Mouse (Mus musculus): Measurements from ENCODE around the gene Afap1l2. TPM values are rescaled to one million over a fixed set of nuclear protein-coding genes. Genes with fewer than 3 reads are reported as not detected.

Gene Afap1l2
- polyA plus RNA-seq, 1 experiment from 2014 or later: 5.5 TPM

DNA sequence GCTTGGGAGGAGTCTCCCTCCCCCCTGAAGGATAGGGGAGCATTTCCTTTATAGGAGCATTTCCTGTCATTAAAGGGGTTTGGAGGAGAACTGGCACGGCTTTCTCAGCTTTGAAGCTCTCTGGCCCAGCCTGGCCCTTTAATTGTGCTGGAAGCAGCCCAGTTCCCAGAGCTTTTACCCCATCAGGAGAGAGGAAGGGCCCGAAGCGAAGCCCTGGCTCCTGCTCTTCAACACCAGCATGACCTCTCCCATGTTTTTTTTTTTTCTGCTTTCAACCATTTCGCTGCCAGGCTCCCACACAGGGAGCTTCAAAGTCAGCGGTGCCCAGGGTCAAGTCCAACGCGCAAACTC lies 4.6 kb downstream of the Afap1l2 start:
- Histone ChIP-seq H3K27ac (no peak overlapping the region), H3K4me2 (replicated peaks) (no peak overlapping the region), H3K4me3 (replicated peaks) (no peak overlapping the region), H3K4me1 (replicated peaks) (peaks cover 21% of the 10 kb centered on the region), H3K27me3 (peaks cover 27% of the 10 kb centered on the region), H3K9ac (replicated peaks) (no peak overlapping the region), H3K9me3 (no peaks in the 10 kb centered on the region), H3K36me3 (no peaks in the 10 kb centered on the region)
- ATAC-seq: no peak
- WGBS: 44% methylated on average over 7 of the region's 7 CpGs

DNA sequence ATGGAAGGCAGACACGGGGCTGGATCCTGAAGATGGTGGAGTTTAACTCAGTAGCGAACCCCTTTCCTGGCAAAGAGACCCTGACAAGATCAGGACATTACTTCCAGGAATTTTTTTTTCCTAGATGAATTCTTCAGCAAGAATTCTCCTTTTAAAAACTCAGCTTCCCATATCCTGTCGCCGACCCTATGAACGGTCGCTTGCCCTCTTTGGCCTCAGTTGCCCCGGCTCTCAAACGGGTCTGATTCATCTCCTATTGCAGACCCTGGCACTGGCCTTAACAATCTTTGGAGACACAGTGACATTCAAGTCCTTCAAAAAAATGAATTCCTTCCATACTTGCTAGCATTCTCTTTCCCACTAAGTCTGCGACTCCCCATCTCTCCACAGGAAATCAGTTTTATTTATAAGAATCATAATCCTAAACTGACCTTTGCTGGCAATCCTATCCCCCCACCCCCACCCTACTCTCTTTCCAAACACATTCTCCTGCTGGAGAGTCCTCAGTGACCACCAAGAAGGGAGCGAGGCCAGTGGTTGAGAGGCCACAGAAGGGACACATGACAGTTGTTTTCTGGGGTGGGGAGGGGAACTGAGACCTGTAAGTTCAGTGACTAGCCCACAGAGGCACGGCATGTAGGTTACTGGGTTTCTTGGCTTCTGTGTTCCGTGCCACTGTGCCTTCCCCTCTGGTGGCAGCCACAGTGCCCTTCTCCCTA lies 5.1 kb downstream of the Afap1l2 start:
- no peak overlapping the region for H3K4me2 ChIP-seq (replicated peaks)
- WGBS: 79% methylated on average over 12 of the region's 12 CpGs
- H3K9ac ChIP-seq (replicated peaks): no peak overlapping the region
- H3K27ac ChIP-seq: no peak overlapping the region
- H3K4me3 ChIP-seq (replicated peaks): no peak overlapping the region
- no peaks in the 10 kb centered on the region for H3K9me3 ChIP-seq
- peaks cover 22% of the 10 kb centered on the region for H3K27me3 ChIP-seq
- peaks cover 16% of the 10 kb centered on the region for H3K4me1 ChIP-seq (replicated peaks)
- no peak for ATAC-seq
- no peaks in the 10 kb centered on the region for H3K36me3 ChIP-seq

DNA sequence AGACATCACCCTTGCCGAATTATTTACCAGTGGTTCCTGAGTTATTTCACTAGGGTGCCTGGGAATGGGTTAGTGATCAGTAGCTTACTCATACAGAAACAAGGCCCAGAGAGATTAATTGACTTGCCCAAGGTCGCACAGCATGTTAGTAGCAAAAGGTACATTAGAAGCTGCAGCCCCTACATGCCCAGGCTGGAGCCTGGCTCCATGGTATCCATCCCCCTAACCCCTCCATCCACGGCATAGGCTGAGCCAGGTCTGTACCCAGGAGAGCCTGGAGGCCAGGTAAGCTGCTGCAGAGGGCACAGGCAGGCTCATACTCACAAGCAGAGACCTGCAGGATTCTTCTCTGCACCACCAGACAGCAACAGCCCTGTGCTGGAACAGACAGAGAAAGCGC lies 6.1 kb downstream of the Afap1l2 start:
- H3K27ac ChIP-seq: no peak overlapping the region
- peaks cover 12% of the 10 kb centered on the region for H3K27me3 ChIP-seq
- ATAC-seq: no peak
- 89% methylated on average over 4 of the region's 4 CpGs for WGBS
- no peak overlapping the region for H3K4me3 ChIP-seq (replicated peaks)
- no peaks in the 10 kb centered on the region for H3K9me3 ChIP-seq
- peaks cover 17% of the 10 kb centered on the region for H3K4me1 ChIP-seq (replicated peaks)
- no peaks in the 10 kb centered on the region for H3K36me3 ChIP-seq
- no peak overlapping the region for H3K4me2 ChIP-seq (replicated peaks)
- no peak overlapping the region for H3K9ac ChIP-seq (replicated peaks)

DNA sequence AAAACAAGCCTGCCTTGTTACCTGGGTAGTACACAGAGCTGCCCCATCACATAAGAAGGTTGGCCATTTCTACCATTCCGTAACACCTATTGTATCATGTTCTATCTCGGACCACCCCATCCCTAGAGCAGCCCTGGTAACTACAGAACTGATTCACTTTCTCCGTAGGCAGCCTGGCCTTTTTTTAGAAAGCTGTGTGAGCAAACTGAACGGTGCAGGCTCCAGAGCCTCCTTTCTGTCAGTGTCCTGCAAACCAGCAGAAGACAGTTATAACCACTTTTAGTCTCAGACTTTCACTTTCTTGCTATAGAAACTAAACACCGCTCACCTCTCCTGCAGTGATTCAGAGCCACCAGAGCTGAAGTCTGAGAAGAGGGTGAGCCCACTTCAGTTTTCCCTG lies 7.4 kb downstream of the Afap1l2 start:
- H3K4me3 ChIP-seq (replicated peaks): no peak overlapping the region

DNA sequence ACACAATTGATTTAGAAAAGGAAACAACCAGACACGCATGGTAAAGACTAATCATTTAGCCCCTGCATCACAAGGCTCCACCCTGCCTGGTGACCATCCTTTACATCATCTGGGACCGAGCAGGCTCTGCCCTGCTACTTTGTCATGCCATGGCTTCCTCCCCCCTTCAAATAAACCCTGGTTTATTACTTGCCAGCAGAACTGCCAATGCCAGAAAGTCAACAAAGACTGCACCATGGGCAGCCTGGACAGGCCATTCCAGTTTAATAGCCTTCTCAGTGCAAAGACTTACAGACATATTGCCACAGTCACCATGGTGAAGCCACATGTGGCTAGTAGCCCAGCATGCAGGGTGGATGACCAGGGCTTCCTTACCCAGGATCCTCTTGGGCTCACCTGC lies 8.2 kb downstream of the Afap1l2 start:
- Histone ChIP-seq H3K4me1 (replicated peaks) (peaks cover 17% of the 10 kb centered on the region), H3K9me3 (no peaks in the 10 kb centered on the region), H3K9ac (replicated peaks) (no peak overlapping the region), H3K4me3 (replicated peaks) (no peak overlapping the region), H3K27ac (no peak overlapping the region), H3K27me3 (0 out of 2 replicates have a peak, but pooled peaks cover under 1% of the 10 kb centered on the region), H3K4me2 (replicated peaks) (no peak overlapping the region), H3K36me3 (no peaks in the 10 kb centered on the region)
- WGBS: 61% methylated on average over 2 of the region's 2 CpGs
- ATAC-seq: no peak

More for the DNA sequence above, 7.4 kb downstream of the Afap1l2 start:
- no peak for ATAC-seq
- Histone ChIP-seq H3K4me1 (replicated peaks) (peaks cover 17% of the 10 kb centered on the region), H3K9ac (replicated peaks) (no peak overlapping the region), H3K36me3 (no peaks in the 10 kb centered on the region), H3K4me2 (replicated peaks) (no peak overlapping the region), H3K27ac (no peak overlapping the region), H3K9me3 (no peaks in the 10 kb centered on the region), H3K27me3 (peaks cover 4% of the 10 kb centered on the region; the same call in 1 of the 2 replicates)
- 91% methylated on average over 5 of the region's 5 CpGs for WGBS

DNA sequence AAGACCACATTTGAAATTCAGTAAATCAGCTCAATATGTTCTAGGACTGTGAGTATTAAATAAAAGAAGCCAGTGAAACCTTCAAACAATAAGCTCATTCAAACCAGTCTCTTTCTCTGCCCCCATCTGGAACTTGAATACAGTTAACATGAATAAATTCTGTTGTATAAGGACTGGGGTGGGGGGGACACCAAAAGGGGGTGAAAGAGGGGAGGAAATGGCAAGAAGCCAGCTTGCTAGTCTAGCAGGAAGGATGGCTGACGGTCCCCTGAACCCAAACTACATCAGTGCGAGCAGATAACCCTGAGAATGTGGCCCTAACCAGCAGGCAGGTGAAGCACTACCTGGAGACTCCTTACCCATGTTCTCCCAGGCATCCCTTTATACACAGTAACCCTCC lies 9.1 kb downstream of the Afap1l2 start:
- no peaks in the 10 kb centered on the region for H3K9me3 ChIP-seq
- peaks cover 17% of the 10 kb centered on the region for H3K4me1 ChIP-seq (replicated peaks)
- no peak overlapping the region for H3K4me3 ChIP-seq (replicated peaks)
- H3K27ac ChIP-seq: no peak overlapping the region
- no peak for ATAC-seq
- 69% methylated on average over 2 of the region's 2 CpGs for WGBS
- H3K27me3 ChIP-seq: no peaks in the 10 kb centered on the region
- H3K9ac ChIP-seq (replicated peaks): no peak overlapping the region
- H3K36me3 ChIP-seq: no peaks in the 10 kb centered on the region
- H3K4me2 ChIP-seq (replicated peaks): no peak overlapping the region

DNA sequence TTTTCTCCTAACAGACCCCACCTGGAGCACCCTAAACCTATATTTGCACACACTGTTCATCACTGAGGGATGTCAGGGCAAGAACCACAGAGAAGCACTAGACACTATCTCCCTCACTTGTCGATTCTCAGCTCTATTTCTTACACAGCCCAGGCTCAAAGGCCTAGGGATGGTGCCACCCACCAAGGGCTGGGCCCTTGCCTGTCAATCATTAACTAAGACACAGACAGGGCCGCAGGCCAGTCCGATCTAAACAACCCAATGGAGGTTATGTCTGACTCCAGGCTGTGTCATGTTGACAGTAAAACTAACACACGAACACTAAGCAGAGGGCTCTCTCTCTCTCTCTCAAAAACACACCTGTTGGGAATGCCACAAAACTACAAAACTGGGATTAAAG lies 9.7 kb downstream of the Afap1l2 start:
- Histone ChIP-seq H3K4me1 (replicated peaks) (peaks cover 11% of the 10 kb centered on the region), H3K4me3 (replicated peaks) (no peak overlapping the region), H3K27me3 (no peaks in the 10 kb centered on the region), H3K36me3 (no peaks in the 10 kb centered on the region), H3K4me2 (replicated peaks) (no peak overlapping the region), H3K27ac (no peak overlapping the region), H3K9ac (replicated peaks) (no peak overlapping the region), H3K9me3 (no peaks in the 10 kb centered on the region)
- ATAC-seq: no peak
- 79% methylated on average over 4 of the region's 4 CpGs for WGBS

DNA sequence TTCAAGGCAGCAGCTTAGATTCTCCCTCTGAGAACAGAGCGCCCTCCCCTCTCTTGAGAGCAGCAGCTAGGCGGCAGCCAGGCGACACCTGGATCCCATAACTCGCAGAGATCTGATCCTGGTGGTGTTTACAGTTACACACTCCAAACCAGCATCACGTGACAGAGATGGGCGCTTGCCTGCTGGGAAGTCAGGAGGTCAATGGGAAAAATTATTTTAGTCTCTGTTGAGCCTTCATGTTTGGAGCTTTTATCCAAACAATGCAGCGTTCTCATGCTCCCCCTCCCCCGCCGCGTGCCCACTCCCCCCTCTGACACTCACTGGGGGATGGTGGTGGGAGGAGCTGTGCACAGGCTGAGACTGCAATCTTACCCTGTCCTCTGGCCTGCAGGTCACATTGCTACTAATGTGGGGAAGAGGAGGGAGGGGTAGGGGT lies 10.8 kb downstream of the Afap1l2 start:
- peak overlapping the region; percentile 25 for H3K4me2 ChIP-seq (replicated peaks)
- H3K27me3 ChIP-seq: no peaks in the 10 kb centered on the region
- H3K9ac ChIP-seq (replicated peaks): no peak overlapping the region
- H3K27ac ChIP-seq: no peak overlapping the region
- H3K4me3 ChIP-seq (replicated peaks): no peak overlapping the region
- 5% methylated on average over 10 of the region's 10 CpGs for WGBS
- H3K9me3 ChIP-seq: no peaks in the 10 kb centered on the region
- ATAC-seq: peak; percentile 64; the same call in 1 of the 2 replicates
- H3K4me1 ChIP-seq (replicated peaks): peaks cover 9% of the 10 kb centered on the region
- no peaks in the 10 kb centered on the region for H3K36me3 ChIP-seq

DNA sequence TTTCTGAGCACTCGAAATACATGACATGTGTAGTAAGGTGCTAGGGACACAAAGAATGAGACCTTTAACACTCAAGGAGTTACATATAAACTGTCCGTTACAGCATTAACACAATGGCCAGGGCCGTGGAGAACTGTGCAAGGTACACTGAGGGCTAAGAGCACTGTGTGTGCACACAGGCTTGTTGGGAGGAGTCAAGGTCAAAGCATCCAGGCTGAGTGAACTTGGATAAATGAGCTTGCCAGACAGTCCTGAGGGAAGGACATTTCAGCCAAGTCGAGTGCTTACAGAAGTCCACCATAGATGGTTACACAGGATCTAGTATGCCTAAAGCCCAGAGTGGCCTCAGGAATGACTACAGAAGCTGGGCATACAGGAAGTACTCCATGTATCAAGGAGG lies 12.6 kb downstream of the Afap1l2 start:
- Histone ChIP-seq H3K36me3 (no peaks in the 10 kb centered on the region), H3K9ac (replicated peaks) (no peak overlapping the region), H3K27me3 (no peaks in the 10 kb centered on the region), H3K4me3 (replicated peaks) (no peak overlapping the region), H3K4me2 (replicated peaks) (no peak overlapping the region), H3K27ac (no peak overlapping the region), H3K9me3 (no peaks in the 10 kb centered on the region), H3K4me1 (replicated peaks) (peaks cover 22% of the 10 kb centered on the region)
- WGBS: 87% methylated on average over 4 of the region's 4 CpGs
- ATAC-seq: no peak

DNA sequence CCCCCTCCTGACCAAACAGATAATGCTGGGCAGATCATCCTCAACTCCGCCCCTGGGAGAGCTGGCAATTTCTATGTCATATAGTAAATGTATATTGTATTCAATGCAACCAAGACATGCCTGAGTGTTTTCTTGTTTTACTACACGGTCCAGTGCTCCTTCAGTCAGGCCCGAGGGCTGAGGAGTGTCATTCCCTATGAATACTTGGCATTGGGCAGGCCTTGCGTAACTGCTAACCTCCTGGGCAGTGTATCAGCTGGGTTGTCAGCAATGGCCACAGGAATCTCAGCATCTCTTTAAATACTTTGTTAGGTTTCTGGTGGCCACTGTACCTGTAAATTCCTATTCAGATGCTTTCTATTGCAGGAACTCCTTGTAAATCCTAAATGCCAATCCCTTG lies 13.4 kb downstream of the Afap1l2 start:
- 69% methylated on average over 4 of the region's 4 CpGs for WGBS
- H3K4me1 ChIP-seq (replicated peaks): peaks cover 30% of the 10 kb centered on the region
- no peak overlapping the region for H3K4me3 ChIP-seq (replicated peaks)
- H3K27ac ChIP-seq: no peak overlapping the region
- no peaks in the 10 kb centered on the region for H3K27me3 ChIP-seq
- no peak overlapping the region for H3K9ac ChIP-seq (replicated peaks)
- no peaks in the 10 kb centered on the region for H3K36me3 ChIP-seq
- H3K4me2 ChIP-seq (replicated peaks): no peak overlapping the region
- no peak for ATAC-seq
- H3K9me3 ChIP-seq: no peaks in the 10 kb centered on the region

DNA sequence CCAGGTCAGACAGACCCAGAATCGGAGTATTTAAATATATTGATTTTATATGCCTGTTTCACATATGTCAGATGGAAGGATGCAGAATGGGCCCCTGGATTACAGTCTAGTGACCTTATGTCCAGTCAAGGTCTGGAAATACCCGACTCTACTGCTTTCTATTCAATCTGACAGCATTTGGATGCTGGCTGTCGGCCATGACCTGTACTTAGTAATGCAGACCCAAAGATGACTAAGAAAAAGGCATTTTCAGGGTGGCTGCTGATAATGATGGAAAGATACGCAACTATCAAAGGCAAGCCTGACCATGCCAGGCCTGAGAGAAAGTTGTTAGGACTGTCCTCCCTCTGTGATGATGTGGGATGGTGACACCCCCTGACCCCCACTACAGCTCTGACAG lies 14.3 kb downstream of the Afap1l2 start:
- H3K4me2 ChIP-seq (replicated peaks): no peak overlapping the region
- WGBS: 80% methylated on average over 4 of the region's 4 CpGs
- H3K4me1 ChIP-seq (replicated peaks): peaks cover 36% of the 10 kb centered on the region

DNA sequence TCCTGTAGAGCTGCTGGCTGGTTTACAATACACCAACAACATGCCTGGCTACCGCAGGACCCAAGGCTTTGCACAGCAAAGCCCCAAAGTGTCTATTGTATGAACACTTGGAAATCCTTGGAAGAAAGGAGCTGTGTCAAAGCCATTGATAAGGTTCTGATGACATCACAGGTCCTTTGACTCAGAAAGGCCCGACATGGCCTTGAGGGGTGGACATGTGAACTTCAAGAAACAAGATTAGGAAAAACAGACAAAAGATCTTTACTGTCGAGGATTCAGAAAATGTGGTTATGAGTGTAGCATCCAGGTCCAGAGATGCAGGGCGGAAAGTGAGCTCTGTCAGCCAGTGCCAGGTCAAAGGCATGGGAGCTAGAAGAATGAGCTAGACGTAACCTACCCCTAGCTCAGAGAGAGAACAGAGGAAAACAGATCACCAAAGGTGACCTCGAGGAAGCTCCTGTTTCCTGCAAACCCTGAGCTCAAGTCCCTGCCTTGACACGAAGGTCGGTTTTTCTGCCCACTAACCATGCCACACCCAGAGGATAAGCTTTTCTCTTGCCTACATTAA lies 15.0 kb downstream of the Afap1l2 start:
- H3K4me1 ChIP-seq (replicated peaks): peaks cover 42% of the 10 kb centered on the region
- no peak for ATAC-seq
- no peak overlapping the region for H3K4me3 ChIP-seq (replicated peaks)
- H3K36me3 ChIP-seq: no peaks in the 10 kb centered on the region
- H3K9me3 ChIP-seq: no peaks in the 10 kb centered on the region
- 72% methylated on average over 8 of the region's 8 CpGs for WGBS
- no peak overlapping the region for H3K9ac ChIP-seq (replicated peaks)
- no peak overlapping the region for H3K4me2 ChIP-seq (replicated peaks)
- H3K27ac ChIP-seq: no peak overlapping the region
- no peaks in the 10 kb centered on the region for H3K27me3 ChIP-seq

More for the DNA sequence above, 14.3 kb downstream of the Afap1l2 start:
- H3K27me3 ChIP-seq: no peaks in the 10 kb centered on the region
- no peak overlapping the region for H3K27ac ChIP-seq
- no peaks in the 10 kb centered on the region for H3K36me3 ChIP-seq
- no peak overlapping the region for H3K4me3 ChIP-seq (replicated peaks)
- H3K9ac ChIP-seq (replicated peaks): no peak overlapping the region
- no peaks in the 10 kb centered on the region for H3K9me3 ChIP-seq
- ATAC-seq: no peak

Measured in midbrain, embryonic 13.5 days (tissue).